Mouse (Mus musculus) liver, adult 2 months (tissue): Measurements from ENCODE around the gene Kalrn.

ENCODE experiments used
- CTCF ChIP-seq: fragments of 200-500 bp; IDR thresholded peaks from 2 replicates; pipeline ENCODE4 v1.5.1; 2011; ENCODE audit warnings: low read depth, low read length, control low read depth
- POLR2A ChIP-seq: fragments of 200-500 bp; IDR thresholded peaks from 2 replicates; pipeline ENCODE4 v1.6.1; 2011; ENCODE audit warnings: low read length, control low read depth; ENCODE audit not compliant: insufficient read depth; ENCODE audit errors: extremely low read depth

GRCm38 (mm10) chr16:34017241-34017640 is 556.1 kb downstream of the Kalrn start:
- TF ChIP-seq CTCF (no peak), POLR2A (no peak)
